Mouse (Mus musculus): ENCODE measurements around the gene Lamtor4.
A peak's percentile ranks its signal among the peaks of the same experiment; 100 is the strongest.

Lamtor4 gene

DNA sequence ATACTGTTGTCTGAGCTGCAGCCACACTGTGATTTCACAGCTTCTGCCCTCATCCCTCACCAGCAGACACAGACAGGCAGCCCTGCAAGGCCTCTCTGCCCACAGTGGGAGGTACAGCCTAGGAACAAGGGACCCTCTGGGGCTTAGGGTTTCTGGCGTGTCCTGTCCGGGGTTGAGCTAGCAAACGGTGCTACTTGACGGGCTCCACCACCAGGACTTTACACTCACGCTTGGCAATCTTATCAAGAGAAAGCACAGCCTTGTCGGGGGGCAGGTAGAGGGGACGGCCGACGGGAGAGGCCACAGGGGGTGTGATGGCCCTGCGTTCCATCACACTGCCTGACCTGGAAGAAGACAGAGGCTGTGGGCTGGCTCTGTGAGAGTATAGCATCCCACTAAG lies 4.8 kb downstream of the Lamtor4 start:
- no peak for DNase-seq (ENCODE audit: low read depth, low spot score)

DNA sequence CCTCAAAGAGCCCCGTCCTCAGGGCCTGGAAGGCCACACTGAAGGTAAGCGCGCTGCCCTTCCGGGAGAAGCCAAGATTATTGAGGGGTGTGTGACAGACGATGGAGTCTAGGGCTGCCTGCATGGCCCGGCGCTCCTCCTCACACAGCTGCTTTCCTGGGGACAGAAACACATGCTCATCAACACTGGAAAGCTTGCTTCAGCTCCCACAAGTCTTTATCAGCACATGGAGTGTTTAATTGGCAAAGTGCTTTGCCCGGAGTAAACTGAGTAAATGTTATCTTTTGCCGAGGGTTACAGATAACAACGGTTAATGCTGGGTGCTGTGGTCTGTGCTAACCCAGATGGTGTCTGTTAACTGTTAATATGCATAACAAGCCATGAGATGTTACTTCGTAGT lies 5.6 kb downstream of the Lamtor4 start:
- DNase-seq (ENCODE audit: low read depth, low spot score) = no peak

DNA sequence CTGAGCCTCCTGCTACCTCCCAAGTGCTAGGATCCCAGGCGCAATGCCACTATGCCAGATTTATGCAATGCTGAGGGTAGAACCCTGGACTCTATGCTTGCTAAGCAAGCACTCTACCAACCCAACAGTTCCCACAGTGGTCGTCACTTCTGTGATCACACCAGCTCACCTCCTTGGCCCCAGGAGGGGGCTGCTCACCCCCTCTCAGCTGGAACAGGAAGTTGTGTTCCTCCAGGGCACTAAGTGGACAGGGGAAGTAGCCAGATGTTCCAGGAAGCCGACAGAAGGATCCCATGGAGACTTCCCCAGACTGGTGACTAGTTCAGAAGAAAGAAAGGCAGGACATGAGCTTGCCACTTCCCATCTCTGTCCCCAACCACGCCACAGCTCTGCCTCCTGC lies 6.7 kb downstream of the Lamtor4 start:
- DNase-seq (ENCODE audit: low read depth, low spot score) = no peak

DNA sequence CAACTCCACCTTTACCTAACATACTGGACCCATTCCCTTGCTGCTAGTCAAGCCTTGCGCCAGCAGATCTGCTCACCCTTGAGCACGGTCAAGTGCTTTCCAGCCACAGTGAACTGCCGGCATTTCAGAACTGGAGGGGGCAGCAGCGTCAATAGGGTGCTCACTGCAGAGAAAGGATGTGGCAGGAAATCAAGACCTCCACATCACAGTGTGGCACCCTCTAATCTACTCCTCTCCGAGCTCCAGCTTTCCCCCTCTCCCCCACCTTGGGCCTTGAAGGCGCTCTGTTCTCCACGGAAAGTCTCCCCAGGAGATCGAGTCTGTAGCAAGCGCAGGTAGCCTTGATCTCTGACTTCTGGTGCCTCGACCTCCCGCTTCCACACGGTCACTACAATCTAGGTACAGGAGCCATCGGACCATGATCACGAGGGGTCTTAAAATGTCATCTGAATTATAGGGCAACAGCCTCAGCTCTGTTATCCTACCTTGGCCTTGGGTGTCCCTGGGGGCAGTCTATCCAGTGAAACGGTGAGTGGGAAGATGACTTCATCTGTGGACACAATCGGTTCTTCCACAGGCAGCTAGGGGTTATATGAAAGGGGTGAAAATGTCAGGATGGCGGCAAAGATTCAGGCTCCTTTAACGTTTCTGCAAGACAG lies 7.4 kb downstream of the Lamtor4 start:
- no peak for DNase-seq (ENCODE audit: low read depth, low spot score)

DNA sequence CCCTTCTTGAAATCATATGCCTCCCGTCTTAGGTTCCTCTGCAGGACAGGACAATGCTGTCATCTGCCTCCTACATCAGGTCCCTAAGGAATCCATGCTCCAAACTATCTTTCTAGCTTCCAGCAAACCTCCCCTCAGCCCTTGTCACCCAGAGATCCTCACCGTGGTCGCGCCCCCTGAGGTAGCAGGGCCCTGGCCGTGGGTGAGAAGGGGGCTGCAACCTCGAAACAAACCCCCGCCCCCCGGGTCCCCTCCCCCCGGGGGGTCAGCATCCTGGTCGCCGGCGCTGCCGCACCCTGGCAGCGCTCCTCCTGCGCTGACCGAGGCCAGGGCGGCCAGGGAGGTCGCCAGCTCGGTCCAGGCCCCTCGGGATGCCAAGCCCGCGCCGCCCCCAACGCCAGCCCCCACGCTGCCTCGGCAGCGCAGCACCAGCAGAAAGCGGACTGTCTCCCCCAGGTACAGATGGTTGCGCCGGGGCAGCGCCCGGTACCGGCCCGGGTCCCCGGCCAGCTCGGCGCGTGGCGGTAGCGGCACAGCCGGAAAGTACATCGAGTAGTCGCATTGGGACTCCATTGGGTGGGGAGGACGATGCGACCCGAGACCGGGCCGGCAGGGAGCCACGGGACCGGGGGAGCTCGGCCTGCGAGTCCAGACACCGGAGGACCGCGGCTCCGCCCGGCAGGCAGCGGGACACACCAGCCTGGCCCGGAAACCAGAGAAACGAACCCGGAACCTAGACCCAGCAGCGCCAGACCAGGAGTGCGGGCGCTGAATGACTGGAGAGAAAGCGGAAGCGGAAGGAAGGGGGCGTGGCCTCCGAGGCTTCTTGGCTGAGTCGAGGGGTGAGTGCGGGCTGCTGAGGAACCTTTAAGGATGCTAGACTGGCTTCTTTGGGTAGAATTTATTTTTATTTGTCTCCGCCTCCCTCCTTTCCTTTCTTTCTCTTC lies 8.3 kb downstream of the Lamtor4 start, which contains the start of gene BC037034:
Gene BC037034 (minus strand): TSS at position 774 of the 947 bp plus-strand sequence.
- peak; percentile 84 for DNase-seq (ENCODE audit: low read depth, low spot score)

DNA sequence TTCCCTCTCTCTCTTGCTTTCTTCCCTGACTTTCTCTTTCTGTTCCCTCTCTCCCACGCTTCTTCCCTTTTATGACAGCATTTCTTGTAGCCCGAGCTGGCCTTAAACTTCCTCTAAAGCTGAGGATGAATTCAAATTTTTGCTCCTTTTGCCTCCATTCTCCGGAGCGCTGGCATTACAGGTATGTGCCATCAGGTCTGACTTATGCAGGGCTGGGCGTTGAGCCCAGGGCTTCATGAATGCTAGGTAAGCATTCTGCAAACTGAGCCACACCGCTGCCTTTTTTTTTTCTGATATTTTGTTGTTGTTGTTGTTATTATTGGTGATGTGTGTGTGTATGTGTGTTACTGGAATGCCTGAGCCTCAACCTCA lies 8.9 kb downstream of the Lamtor4 start:
- DNase-seq (ENCODE audit: low read depth, low spot score) = no peak

DNA sequence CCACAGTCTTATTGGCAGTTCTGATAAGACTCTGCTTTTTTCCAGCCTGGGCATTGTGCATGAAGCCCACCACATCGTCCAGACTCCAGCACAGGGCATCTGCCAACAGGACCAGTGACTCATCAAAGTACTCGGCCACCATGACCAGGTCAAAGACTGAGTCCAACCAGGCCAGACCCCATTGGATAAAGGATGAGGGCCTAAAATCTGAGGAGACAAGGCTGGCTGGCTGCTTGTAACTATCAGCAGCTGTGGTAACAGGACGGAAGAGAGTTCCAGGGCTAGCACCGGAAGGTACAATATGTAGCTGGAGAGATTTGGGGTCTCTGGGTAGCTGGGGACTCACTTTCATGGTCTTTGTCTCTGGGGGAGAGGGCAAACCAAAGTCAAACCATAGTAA lies 10.4 kb downstream of the Lamtor4 start:
- no peak for DNase-seq (ENCODE audit: low read depth, low spot score)

DNA sequence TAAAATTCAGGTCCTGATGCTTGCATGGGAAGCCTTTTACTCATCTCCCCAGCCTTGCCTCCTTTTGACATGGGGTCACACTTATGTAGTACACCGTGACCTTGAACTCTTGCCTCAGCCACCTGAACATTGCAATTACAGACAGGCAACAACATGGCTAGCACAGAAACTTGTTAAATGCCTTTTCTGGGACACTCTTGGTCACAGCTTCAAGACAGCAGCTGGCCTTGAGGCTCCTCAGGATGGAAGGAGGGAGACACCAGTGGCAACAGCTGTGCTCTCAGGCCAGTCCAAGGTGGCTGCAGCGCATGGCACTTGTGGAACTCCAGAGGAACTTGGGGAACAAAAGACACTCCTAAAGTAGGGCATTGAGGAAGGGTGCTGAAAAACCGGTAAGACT lies 11.8 kb downstream of the Lamtor4 start:
- DNase-seq (ENCODE audit: low read depth, low spot score) = no peak

DNA sequence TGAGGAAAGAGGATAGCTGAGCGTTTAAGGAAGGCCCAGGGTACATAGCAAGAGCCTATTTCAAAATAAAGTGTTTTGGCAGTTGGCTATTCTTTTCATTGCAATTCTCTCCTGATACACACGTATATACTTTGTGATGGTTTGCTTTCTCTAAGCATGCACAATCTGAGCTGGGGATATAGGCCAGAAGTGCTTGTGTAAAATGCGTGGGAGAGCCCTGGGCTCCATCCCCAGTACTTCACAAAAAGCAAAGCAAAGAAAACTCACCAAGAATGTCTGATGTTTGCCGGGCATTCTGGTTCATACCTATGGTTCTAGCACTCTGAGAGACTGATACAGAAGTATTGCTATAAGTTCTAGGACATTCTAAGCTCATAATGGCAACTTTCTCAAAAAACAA lies 13.7 kb downstream of the Lamtor4 start:
- DNase-seq (ENCODE audit: low read depth, low spot score) = no peak

DNA sequence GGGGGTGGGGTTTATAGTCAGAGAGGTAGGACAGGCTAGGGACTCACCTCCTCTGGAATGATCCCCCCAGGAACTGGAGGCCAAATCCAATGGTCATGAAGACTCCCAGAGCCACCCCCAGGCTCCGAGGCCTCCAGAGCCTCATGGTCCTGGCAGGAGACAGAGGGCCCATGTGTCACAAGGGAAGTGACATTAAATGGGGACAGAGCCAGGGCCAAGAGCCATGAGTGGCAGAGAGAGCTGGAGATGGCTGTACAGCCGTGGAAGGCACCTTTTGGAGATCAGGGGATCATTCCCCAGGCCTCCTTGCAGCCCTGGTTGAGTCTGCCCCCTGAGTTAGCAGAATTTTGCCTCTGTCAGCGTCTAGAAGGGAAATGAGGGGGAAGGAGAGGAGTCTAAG lies 15.9 kb downstream of the Lamtor4 start:
- DNase-seq (ENCODE audit: low read depth, low spot score) = no peak

DNA sequence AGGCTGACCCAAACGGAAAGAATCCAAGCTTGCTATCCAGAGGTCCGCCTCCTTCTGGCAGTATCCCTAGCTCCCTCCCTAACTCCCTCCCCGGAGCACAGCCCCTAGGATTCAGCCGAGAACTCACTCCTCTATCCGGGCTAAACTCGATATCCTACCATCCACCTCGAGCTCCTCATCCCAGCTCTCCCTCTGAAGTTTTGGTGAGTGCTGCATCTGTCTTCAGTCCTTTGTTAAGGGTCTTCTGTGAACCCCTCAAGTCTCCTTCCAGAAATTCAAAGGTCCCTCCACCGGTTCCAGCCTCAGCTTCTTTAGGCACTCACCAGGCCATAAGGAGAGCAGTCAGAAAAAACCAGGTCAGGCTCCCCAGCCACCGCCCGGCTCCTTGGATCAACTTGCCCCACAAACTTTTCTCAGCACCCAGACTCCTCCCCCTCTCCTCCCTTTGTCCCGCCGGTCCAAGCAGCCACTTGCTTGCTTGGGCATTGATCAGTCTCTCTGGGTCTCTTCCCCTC lies 17.2 kb downstream of the Lamtor4 start, which contains the start of gene Gal3st4:
Gene Gal3st4 (minus strand): TSS at position 432 of the 515 bp plus-strand sequence.
- DNase-seq (ENCODE audit: low read depth, low spot score) = peak; percentile 43

DNA sequence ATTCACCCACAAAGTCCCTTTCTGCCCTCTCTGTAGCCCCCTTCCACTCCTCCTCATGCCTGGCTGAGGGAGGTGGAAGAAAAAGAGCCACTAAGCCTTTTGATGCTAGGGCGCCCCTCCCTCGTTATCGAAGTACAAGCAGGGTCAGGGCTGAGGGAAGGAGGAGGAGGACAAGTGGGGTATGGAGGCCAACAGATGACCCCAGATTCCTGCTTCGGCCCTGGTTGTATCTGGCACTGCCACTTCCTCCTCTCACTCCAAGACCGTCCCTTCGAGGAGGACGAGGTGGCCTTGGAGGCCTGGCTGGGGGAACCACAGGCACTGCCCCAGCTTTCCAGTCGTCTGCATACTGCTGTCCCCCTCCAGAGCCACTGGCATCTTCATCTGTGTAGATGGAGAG lies 18.9 kb downstream of the Lamtor4 start:
- no peak for DNase-seq (ENCODE audit: low read depth, low spot score)

DNA sequence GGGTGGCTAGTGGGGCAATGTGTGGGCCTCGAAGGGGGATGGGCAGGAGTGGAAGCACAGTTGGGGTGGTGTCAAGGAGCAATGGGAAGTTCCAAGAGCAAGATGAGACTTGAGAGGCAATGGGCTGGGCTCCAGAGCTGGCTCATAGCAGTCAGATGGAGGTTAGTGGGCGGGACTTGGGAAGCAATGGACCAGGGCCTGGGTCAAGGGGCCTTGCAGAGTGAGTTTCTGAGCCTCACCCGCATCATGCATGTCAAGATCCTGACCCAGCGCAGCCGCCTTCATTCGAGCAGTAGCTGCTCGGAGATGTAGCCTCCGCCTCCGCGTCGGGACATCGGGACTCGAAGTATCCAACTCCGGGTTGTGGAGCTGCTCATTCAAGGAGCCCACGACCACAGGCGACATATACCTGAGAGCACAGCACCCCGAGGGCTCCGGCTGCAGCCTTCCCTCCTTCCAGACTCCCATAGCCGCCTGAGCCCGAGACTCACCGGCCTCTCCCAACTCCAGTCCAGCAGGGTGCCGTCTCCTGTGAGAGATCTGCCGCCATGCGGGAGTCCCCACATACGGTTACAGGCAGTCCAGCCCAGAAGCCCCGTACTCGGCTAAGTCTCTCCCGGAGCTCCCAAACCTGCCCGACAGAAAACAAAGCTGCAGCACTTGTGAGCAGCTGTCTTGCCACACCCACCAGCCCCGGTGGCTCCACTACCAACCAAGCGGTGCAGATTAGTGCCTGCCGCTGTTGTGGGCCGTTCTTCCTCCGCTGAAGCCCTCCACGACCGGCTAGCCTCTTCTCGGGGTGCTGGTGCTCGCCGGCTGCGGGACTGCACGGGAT lies 20.2 kb downstream of the Lamtor4 start:
- no peak for DNase-seq (ENCODE audit: low read depth, low spot score)

DNA sequence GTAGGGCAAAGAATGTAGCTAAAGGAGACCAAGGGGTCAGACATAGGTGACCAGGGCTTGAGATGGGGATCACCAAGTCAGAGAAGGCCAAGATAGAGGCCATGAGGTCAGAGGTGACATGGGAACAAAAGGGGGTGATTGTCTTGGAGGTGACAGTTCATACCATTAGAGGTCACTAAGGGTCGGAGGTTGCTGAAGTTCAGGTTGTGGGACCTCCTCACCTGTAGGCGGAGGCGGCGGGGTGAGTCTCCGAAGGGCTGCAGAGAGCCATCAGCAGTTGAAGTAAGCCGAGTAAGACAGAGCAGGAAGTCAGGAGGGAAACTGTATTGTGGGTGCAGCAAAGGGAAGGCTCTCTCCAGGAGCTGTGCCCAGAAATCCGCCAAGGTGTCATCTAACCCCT lies 22.7 kb downstream of the Lamtor4 start:
- DNase-seq (ENCODE audit: low read depth, low spot score) = no peak

DNA sequence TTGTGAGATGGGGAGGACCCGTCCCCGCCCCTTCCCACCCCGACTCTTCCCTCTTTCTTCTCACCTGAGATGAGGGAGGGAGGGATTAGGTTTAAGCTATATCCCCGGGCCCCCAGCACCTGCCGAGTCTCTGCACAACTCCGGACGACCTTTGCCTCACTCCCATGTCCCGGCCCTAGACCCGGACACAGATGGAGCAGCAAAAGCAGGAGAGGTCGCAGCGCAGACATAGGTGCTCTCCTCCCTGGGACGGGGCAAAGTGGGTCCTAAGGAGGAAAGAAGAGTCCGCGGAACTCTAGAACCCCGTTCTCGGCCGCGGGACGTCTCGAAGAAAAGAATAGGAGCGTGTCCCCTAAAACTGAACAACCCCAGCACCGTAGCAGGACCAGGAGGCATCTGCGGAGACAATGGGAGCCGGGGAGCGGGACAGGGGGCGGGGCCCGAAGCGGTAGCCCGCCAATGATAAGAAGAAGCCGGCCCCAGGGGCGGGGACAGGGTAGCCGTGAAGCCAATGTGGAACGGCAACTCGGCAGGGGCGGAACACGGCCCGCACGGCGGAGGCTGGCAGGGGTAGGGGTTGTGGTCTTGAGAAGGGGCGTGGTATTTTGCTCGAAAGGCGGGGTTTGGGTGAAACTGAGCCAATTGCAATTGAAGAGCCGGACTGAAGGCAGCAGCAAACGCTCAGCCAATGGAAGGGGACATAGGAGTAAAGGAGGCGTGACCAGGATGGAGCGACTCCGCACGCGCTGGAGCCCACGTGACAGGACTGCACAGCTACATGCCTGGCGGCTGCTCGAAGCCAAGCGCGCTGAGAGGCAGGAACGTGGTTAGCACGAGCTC lies 24.5 kb downstream of the Lamtor4 start, which contains the start of the genes Gm43720, Gpc2 and Stag3:
Gene Gm43720 (minus strand): TSS at position 374 of the 840 bp plus-strand sequence.
Gene Gpc2 (minus strand): TSS at position 421 of the 840 bp plus-strand sequence.
Gene Stag3 (plus strand): TSS at position 656 of the 840 bp plus-strand sequence.
- peak; percentile 99 for DNase-seq (ENCODE audit: low read depth, low spot score)

DNA sequence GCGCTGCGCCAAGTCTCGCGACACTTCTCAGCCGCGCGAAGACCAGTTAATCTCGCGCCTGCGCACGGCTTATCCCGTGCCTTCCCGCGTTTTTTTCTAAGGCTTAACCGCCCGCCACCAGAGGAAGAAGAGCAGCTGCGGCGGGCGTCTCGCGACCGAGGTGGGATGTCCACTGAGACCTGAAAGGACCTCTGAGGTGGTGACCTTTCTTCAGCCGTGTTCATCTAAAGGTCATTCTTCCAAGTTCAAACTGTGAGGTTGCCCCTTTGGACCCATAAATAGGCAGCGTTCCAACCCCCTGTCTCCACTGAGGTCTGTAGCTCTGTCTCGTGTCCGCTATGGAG lies 25.1 kb downstream of the Lamtor4 start:
- no peak for DNase-seq (ENCODE audit: low read depth, low spot score)

DNA sequence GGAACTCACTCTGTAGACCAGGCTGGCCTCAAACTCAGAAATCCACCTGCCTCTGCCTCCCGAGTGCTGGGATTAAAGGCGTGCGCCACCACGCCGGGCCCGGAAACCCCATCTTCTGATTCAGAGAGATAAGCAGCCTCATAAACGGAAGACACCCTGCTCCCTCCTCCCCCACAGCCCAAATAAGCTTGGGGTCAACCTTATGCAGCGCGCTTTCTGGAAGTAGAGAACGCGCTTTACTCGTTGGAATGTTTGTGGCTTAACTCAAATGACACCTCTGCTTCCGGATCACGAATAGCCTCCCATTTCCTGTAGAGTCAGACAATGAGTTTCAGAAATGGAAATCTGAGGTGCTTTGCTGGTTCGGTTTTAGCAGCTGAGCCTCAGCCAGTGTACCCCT lies 25.5 kb downstream of the Lamtor4 start:
- DNase-seq (ENCODE audit: low read depth, low spot score) = no peak

DNA sequence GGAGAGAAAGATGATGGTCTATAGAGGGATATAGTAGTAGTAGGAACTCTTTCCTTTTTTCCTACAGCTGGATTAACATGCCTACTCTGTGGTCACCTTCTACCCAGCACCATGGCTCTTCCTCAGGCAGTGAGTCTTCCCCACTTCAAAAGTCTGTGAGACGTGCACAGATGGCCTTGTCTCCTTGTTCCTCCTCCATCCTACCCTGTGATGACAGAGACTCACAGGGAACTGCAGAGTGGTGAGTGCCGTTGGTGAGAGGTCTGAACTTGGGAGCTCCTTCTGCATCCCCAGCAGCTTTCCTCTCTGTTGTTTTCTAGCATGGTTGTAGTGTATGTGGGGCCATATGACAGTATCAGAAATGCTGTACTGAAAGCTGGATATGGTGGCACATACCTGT lies 26.5 kb downstream of the Lamtor4 start:
- no peak for DNase-seq (ENCODE audit: low read depth, low spot score)

DNA sequence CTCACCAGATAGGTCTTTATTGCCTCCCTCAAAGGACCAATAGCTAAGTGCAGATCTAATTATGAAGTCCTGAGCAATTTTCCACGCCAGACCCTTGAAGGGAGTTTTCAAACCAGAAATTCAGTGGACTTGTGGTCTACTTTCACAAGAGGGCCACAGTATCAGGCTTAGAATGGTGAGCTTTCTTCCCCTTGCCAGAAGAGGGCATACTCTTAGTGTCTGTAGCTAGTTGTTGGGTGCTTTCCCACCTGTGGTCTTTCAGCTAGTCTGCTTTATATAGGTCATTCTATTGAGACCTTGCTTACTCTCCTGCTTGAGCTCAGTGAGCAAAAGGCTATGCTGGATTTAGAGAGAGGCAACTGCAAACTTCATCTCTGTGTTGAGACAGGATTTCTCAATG lies 28.3 kb downstream of the Lamtor4 start:
- DNase-seq (ENCODE audit: low read depth, low spot score) = no peak

DNA sequence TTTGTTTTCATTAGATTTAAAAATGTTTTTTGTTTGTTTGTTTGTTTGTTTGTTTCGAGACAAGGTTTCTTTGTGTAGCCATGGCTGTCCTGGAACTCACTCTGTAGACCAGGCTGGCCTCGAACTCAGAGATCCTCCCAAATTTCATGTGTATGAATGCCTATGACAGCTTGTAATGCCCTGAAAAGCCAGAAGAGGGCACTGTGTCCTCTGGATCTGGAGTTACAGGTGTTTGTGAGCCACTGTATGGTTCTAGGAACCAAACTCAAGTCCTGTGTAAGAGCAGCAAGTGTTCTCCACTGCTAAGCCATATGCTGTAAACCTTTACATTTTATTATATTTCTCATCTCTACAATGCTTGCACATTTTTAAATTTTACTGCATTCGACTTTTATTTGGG lies 32.6 kb downstream of the Lamtor4 start:
- no peak for DNase-seq (ENCODE audit: low read depth, low spot score)

DNA sequence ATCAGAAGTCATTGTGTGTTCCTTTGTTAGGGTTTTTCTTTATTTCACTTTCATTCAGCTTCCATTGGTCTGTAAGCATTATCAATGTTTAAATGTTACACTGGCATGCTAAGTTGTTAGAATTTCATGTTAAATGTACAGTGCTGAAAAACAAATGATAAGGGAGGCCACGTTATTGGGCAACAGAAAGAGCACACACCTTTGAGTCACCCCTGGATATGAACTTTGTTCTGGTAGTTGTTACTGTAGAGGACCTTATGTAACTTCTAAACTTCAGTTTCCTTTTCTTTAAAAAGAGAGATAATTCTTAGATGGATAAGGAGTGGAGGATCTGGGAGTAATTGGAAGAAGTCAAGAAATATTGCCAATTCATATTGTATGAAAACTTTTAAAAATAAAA lies 36.4 kb downstream of the Lamtor4 start:
- DNase-seq (ENCODE audit: low read depth, low spot score) = no peak
